Mouse (Mus musculus) splenic B cell, adult 2 months (primary cell): ENCODE results near the gene Rmdn2.

Experiments
- DNase-seq: peaks from one replicate; pipeline ENCODE4 v3.0.0-alpha.2; 2011; ENCODE audit warnings: low read depth, low spot score
- H3K27me3 ChIP-seq: 2 replicates; pipeline ENCODE4 v1.6.1; 2012; ENCODE audit warnings: mild to moderate bottlenecking, low read length, moderate library complexity, mixed read lengths; ENCODE audit not compliant: control insufficient read depth, poor library complexity, insufficient read depth, severe bottlenecking
- H3K36me3 ChIP-seq: 2 replicates; pipeline ENCODE4 v1.6.1; 2012; ENCODE audit warnings: mild to moderate bottlenecking, low read length, moderate library complexity, mixed read lengths; ENCODE audit not compliant: control insufficient read depth, poor library complexity, insufficient read depth, severe bottlenecking

The Rmdn2 gene

DNA sequence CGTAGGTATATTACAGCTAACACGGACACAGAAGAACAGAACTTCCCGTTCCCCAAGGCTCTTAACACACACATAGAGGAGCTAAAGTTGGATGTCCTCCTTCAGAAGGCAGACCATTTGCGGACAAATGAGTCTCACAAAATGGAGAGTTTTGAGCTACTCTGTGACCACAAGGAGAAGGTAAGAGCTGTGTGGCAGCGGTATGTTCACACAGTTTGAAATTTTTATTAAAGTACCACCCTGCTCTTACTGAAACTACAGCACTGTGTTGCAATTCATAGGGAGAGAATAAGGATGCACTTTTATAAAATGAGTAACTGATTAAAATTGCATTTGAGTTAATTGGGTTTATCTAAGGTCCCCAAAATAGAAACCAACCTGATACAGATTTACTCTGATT is 38.6 kb downstream of the Rmdn2 start:
- Histone ChIP-seq H3K27me3 (no peaks in the 10 kb centered on the region), H3K36me3 (no peaks in the 10 kb centered on the region)
- DNase-seq: no peak

DNA sequence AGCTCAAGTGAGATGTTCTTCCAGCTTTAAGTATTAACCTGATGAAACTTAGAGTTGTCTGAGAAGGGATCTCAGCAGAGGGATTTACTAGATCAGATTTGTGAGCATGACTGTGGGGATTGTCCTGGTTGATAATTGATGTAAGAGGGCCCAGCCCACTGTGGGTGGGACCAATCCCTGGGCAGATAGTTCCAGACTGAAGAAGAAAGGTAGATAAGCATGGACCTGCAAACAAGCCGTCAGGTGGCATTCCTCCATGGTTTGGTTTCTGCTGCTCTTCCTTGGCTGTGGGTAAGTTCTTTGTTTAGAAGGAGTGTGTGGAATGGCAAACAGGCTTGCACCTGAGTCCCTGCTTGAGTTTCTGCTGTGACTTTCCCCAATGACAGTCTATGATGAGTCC is 41.5 kb downstream of the Rmdn2 start:
- Histone ChIP-seq H3K36me3 (no peaks in the 10 kb centered on the region), H3K27me3 (no peaks in the 10 kb centered on the region)
- no peak for DNase-seq

DNA sequence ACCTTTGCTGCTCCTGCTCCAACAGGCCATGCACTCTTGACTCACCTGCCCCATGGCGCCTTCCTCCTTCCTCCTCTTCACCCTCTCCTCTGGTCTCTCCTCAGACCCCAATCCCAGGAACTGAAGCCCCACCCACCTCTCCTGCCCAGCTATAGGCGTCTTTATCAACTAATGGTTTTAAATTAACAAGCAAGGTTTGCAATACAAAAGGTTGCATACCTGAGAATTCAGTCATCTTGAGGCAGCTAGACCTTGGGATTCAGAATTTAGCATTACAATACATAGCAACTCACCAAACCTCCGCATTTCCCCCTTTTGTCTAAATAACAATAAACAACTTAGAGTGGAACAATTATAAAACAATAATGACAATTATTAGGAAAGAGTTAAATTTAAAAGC is 42.5 kb downstream of the Rmdn2 start:
- DNase-seq: no peak
- Histone ChIP-seq H3K36me3 (no peaks in the 10 kb centered on the region), H3K27me3 (no peaks in the 10 kb centered on the region)

DNA sequence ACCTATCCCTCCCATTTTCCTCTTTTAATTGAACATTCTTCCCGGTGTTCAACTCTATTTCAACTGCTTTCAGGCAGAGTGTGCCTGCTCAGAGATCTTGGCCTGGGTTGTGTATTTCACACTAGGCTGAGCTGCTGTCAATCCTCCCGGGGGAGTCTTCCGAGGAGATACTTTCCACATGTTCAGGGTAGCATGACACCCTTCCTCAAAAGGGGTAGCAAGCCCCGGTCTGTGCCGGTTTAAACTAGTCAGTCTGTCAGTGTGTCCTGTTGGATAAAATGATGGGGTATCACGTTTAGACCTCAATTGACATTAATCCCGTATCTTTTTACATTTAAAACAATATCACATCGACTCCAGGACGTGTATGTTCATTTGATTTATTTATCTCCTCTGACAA is 46.1 kb downstream of the Rmdn2 start:
- no peaks in the 10 kb centered on the region for H3K27me3 ChIP-seq
- DNase-seq: no peak

DNA sequence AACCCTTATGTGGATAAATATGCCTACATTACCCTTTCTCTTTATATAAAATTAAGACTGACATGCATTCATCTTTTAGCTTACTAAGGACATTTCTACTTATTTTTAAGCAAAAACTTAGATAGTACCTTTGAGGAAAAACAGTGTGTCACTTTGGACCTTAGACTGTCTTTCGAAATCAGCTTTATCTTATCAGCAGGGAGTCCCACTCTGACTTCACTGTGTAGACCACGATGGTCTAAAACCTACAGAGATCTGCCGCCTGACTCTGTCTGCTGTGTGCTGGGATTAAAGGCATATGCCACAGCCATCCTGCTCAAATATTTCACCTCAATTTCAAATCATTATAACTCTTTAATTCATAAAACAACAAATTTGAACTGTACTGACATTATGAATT is 46.8 kb downstream of the Rmdn2 start:
- Histone ChIP-seq H3K27me3 (no peaks in the 10 kb centered on the region), H3K36me3 (no peaks in the 10 kb centered on the region)
- DNase-seq: no peak

More for the DNA sequence above, 46.1 kb downstream of the Rmdn2 start:
- H3K36me3 ChIP-seq: no peaks in the 10 kb centered on the region

DNA sequence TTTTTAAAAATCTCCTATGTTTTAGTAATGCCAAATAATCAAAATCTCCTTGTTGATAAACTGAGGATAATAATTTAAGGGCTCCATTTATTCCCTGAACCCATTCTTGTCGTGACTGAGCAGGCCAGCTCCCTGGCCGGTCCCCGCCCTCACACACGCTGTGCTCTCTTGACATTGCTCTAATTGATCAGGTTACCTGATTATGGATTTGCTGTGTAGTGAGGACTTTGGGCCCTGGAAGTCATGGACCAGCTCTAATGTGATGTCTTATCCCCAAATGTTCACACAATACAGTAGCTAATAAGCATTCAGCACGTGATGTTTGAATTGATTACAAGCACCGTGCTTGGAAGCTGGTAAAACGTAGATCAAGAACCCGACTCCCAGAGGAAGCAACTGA is 47.2 kb downstream of the Rmdn2 start:
- no peak for DNase-seq
- Histone ChIP-seq H3K27me3 (no peaks in the 10 kb centered on the region), H3K36me3 (no peaks in the 10 kb centered on the region)

DNA sequence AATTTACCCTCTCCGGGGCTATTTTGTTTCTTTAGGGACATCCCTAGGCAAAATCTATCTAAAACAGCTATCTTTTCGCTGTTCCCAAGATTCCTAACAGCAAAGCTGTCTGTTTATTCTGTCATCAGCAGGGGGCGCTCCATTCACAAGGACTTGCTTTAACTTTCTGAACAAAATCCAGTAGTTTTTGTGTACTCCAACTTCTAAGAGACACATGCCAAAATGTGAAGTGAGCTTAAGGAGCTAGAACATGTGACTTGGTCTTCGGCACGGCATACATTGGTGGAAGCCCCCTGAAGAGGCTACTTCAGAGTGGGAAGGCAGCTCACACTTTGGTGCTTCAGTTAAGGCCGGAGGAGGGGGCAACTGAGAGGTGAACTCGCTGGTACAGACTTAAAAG is 49.7 kb downstream of the Rmdn2 start:
- Histone ChIP-seq H3K27me3 (no peaks in the 10 kb centered on the region), H3K36me3 (no peaks in the 10 kb centered on the region)
- DNase-seq: peak; percentile 63

DNA sequence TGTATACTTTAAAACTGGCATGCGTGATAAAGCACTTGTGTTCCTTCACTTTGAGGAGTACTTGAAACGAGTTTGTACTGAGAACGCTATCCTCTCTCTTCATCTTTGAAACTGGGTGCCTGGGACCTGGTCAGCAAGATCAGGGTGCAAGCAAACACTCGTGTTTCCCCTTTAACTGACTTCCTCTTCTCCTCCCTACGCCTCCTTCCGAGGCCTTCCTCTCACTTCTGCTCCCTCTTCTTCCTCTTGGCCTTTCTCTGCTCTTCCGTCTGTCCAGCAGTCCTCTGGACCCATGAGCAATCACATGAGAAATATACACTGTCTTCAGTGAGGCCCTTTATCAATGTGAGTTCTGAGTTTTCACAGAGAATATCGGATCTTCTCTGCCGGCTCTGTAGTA is 50.2 kb downstream of the Rmdn2 start:
- Histone ChIP-seq H3K36me3 (no peaks in the 10 kb centered on the region), H3K27me3 (no peaks in the 10 kb centered on the region)
- no peak for DNase-seq

DNA sequence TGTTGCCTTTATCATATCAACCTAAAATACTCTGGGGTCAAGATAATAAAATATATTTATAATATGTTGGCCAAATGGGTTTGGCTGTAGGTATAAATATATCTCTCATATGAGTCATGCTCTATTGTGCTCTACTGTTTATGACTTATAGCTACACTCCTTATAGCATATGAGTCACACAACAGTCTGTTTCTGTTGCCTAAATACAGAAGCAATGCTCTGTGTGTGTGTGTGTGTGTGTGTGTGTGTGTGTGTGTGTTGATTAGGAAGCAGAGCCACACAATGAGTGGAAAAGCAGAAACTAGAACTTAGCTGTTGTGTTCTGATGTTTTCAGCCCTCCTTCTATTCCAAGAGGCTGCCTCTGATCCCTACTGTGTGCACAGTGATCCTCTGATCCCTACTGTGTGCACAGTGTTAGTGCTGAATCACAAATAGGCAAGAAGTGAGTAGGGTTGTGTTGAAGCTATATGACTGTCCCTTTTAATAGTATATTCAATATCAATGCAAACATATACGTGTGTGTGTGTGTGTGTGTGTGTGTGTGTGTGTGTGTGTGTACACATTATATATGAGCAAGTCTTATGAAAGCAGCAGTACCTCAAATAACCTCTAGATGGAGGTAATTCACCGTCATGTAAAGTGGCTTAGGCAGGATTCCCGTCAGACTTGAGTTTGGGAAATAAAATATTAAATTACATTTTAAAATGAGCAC is 51.9 kb downstream of the Rmdn2 start:
- DNase-seq: peak; percentile 59
- H3K27me3 ChIP-seq: no peaks in the 10 kb centered on the region

DNA sequence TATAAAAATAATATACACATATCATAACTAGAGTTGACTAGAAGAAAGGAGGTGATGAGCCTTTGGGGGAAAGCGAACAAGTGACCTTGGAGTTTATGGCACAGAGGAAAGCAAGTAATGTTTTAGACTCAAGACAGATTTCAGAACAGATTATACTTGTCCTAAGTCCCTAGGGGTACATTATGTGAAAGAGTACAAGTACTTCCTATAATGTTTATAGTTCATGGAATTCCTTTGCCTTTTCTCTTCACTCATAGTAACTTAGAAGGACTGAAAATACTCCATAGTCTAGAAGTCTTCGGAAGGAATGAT is 52.4 kb downstream of the Rmdn2 start:
- no peak for DNase-seq
- H3K36me3 ChIP-seq: no peaks in the 10 kb centered on the region
- no peaks in the 10 kb centered on the region for H3K27me3 ChIP-seq

More for the DNA sequence above, 51.9 kb downstream of the Rmdn2 start:
- no peaks in the 10 kb centered on the region for H3K36me3 ChIP-seq

DNA sequence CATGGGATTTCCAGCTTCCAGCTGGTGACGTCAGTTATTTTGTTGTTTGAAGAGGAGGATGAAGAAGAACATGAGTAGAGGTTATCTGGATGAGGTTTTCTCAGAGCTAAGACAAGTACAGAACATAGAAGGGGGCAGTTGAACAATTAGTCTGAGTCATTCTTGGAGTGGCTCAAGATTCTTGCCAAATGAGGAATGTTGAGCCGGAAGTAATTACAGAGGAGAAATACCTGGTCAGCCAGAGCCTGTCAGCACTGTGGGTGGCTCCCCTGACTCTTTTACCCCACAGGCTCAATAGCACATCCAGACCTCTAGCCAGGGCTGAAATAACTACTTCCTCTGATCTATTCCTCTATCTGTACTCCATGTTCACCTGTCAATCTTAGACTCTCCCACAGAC is 59.2 kb downstream of the Rmdn2 start:
- no peak for DNase-seq
- no peaks in the 10 kb centered on the region for H3K27me3 ChIP-seq
- H3K36me3 ChIP-seq: no peaks in the 10 kb centered on the region

DNA sequence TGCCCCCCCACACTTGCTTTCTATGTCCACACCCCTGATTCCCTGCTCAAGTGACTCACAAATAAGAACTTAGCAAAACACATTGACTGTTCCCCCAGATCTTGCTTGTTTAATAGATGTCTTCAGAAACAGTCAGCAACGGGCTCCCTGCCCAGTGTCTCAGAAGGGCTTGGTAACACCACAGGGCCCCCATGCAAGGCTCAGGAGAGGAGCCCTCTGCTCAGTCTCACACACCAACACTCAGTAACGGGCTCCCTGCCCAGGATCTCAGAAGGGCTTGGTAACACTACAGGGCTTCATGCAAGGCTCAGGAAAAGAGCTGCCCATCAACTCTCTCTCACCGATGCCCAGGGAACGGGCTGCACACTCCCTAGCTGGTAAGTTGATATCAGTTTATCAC is 83.4 kb downstream of the Rmdn2 start:
- DNase-seq: no peak
- no peaks in the 10 kb centered on the region for H3K36me3 ChIP-seq
- no peaks in the 10 kb centered on the region for H3K27me3 ChIP-seq

DNA sequence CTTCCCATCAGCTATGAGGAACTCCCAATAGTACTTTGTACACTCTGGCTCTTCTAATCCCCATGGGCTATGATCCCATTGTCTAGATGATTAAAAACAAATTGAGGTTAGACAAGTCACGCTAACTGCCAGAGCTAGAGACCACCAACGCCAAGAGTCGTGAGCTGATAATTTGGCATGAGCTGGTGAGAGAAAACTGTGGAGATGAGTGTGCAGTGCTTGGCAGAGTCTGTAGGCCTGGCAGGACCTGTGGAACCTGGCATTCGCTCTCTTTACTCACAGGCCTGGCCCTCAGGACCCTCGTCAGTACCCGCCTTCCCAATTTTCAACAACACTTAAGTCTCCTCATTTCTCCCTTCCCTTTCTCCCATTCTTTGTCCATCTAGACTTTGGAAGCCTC is 83.9 kb downstream of the Rmdn2 start:
- H3K36me3 ChIP-seq: no peaks in the 10 kb centered on the region
- no peaks in the 10 kb centered on the region for H3K27me3 ChIP-seq
- DNase-seq: no peak

DNA sequence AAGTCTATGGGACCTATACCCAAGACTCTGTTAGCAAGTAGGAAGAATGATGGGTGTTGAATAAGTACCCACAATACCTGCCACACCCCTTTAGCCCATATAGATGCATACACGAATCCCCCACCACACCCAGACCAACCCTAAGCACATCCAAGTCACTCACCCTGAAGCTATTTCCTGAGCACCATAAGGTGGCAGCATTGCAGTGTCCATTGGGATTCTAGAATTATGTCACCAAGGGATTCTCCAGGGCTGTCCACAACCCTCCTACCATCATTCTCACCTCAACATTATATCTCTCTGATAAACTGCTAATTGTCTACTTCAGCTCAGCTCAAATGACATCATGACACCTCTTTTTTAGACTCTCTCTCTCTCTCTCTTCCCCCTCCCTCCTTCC is 87.5 kb downstream of the Rmdn2 start:
- DNase-seq: no peak
- Histone ChIP-seq H3K27me3 (no peaks in the 10 kb centered on the region), H3K36me3 (no peaks in the 10 kb centered on the region)

DNA sequence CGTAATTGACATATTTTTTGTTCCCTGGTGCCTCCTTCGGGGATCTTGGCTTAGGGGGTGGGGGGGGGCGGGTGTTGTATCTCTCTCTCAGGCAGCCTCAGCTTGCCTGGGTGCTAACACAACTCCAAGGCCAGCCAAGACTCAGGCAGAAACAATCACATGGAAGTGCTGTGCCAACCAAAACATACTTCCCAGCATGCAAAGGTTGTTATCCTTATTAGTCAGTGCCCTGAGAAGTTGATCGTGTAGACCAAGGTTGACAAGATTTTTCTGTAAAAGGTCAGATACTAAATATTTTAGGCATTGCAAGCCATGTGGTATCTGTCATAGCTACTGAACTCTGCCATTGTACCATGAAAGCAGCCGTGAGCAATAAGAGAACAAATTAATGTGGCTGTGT is 89.2 kb downstream of the Rmdn2 start:
- no peak for DNase-seq
- Histone ChIP-seq H3K36me3 (no peaks in the 10 kb centered on the region), H3K27me3 (no peaks in the 10 kb centered on the region)

DNA sequence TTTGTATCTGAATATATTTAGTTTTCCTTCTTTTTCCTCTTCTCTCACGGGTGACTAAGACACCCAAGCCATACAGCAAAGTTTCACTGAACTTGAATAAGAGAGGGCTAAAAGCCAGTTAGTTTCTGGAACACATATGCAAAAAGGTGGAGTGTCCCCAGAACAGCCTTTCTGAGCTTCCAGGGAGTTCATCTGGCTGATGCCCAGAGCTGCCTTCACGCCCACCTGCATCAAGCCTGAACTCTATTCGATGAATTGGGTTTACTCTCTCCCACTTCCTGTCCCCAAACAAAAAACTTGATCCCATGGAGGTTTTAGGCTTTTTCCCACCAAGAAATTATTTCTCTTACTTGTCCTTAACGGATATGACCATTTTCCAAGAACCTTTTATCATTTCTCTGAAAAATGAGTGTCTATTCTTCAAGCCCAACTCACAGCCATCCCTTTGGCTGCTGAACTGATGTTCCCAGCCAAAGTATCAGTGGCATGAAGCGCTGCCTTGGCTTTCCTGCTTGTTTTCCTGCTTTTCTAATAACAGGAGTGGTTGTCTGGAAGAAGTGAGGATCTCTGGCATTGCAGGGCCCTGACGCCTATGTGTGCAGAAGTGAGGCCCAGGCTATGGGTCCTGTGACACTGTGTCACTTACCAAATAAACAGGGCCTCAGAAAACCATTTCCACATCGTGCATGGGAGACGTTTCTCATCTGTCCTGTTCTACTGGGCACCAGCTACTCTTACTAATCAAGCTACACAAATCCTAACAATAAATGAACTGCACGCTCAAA is 94.2 kb downstream of the Rmdn2 start:
- H3K27me3 ChIP-seq: no peaks in the 10 kb centered on the region
- H3K36me3 ChIP-seq: no peaks in the 10 kb centered on the region
- DNase-seq: no peak
